Mouse (Mus musculus) bone marrow macrophage, adult 2 months (primary cell): ENCODE results near the gene Ell.

Experiments
- CTCF ChIP-seq: IDR thresholded peaks from 2 replicates; pipeline ENCODE4 v1.5.1; 2012; ENCODE audit warnings: low read depth, mild to moderate bottlenecking, low read length, moderate library complexity
- POLR2A ChIP-seq: IDR thresholded peaks from 2 replicates; pipeline ENCODE4 v1.6.1; 2012; ENCODE audit warnings: mild to moderate bottlenecking, low read depth, low read length, borderline replicate concordance

DNA sequence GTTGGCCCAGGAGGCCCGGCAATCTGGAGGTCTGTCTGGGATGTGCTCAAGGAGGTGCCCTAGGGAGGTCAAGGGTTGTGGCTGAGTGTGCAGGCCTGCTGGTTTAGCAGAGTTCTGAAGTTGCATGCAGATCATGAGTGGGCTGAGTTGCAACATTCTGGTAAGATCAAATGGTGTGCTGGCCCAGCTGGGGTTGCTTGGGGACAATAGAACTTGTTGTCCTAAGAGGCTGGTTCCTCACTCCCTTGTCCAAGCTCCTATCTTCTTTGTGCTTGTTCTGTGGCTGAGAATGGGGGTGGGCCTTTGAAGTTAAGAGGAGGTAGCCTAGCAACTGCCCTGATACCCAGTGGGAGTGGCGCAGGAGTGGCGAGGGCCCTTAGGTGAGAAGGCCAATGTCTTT is 23.5 kb downstream of the Ell start:
- TF ChIP-seq CTCF, result no peak
- no peak for TF ChIP-seq POLR2A
